Mouse (Mus musculus): ENCODE measurements around the gene Carns1. TPM values are rescaled to one million over a fixed set of nuclear protein-coding genes. Genes with fewer than 3 reads are reported as not detected.
A peak's percentile ranks its signal among the peaks of the same experiment; 100 is the strongest.

Gene Carns1
- polyA plus RNA-seq, 1 experiment from 2014 or later, result 4.1 TPM

- no peak for ATAC-seq
- 63% methylated on average over 2 of the region's 2 CpGs for WGBS
Measured at GRCm38 (mm10) chr19:4183689-4184088, 8.4 kb upstream of the Carns1 start.

GRCm38 (mm10) chr19:4181892-4182291, 6.6 kb upstream of the Carns1 start:
- H3K4me2 ChIP-seq (ENCODE audit: low read length), result no peak overlapping the region
- H3K4me3 ChIP-seq (replicated peaks; ENCODE audit: low read length), result no peak overlapping the region
- no peak overlapping the region for H3K9ac ChIP-seq (replicated peaks; ENCODE audit: low read depth, low read length)
- no peaks in the 10 kb centered on the region for H3K9me3 ChIP-seq (ENCODE audit: control insufficient read depth, low read length)
- no peaks in the 10 kb centered on the region for H3K27me3 ChIP-seq (replicated peaks; ENCODE audit: control insufficient read depth, insufficient read depth, low read length)
- peak; percentile 74 for ATAC-seq
- H3K4me1 ChIP-seq (replicated peaks; ENCODE audit: control insufficient read depth, insufficient read depth, low read length), result peaks cover 6% of the 10 kb centered on the region
- WGBS, result 49% methylated on average over 3 of the region's 3 CpGs
- no peak overlapping the region for H3K27ac ChIP-seq (ENCODE audit: low read length)
- no peaks in the 10 kb centered on the region for H3K36me3 ChIP-seq (ENCODE audit: control insufficient read depth, insufficient read depth)

More at GRCm38 (mm10) chr19:4183689-4184088, 8.4 kb upstream of the Carns1 start:
- Histone ChIP-seq H3K9ac (replicated peaks; ENCODE audit: low read depth, low read length) (no peak overlapping the region), H3K27me3 (replicated peaks; ENCODE audit: control insufficient read depth, insufficient read depth, low read length) (no peaks in the 10 kb centered on the region), H3K9me3 (ENCODE audit: control insufficient read depth, low read length) (no peaks in the 10 kb centered on the region), H3K4me1 (replicated peaks; ENCODE audit: control insufficient read depth, insufficient read depth, low read length) (peaks cover 6% of the 10 kb centered on the region), H3K4me2 (ENCODE audit: low read length) (no peak overlapping the region), H3K36me3 (ENCODE audit: control insufficient read depth, insufficient read depth) (no peaks in the 10 kb centered on the region), H3K4me3 (replicated peaks; ENCODE audit: low read length) (no peak overlapping the region), H3K27ac (ENCODE audit: low read length) (no peak overlapping the region)

- ATAC-seq, result no peak
- Histone ChIP-seq H3K4me1 (replicated peaks; ENCODE audit: control insufficient read depth, insufficient read depth, low read length) (peaks cover 10% of the 10 kb centered on the region), H3K27ac (ENCODE audit: low read length) (no peak overlapping the region), H3K27me3 (replicated peaks; ENCODE audit: control insufficient read depth, insufficient read depth, low read length) (no peaks in the 10 kb centered on the region), H3K36me3 (ENCODE audit: control insufficient read depth, insufficient read depth) (no peaks in the 10 kb centered on the region), H3K4me3 (replicated peaks; ENCODE audit: low read length) (no peak overlapping the region), H3K4me2 (ENCODE audit: low read length) (no peak overlapping the region), H3K9ac (replicated peaks; ENCODE audit: low read depth, low read length) (no peak overlapping the region), H3K9me3 (ENCODE audit: control insufficient read depth, low read length) (no peaks in the 10 kb centered on the region)
- WGBS, result 88% methylated on average over 7 of the region's 7 CpGs
Measured at GRCm38 (mm10) chr19:4180411-4180810, 5.1 kb upstream of the Carns1 start.

- H3K27me3 ChIP-seq (replicated peaks; ENCODE audit: control insufficient read depth, insufficient read depth, low read length), result no peaks in the 10 kb centered on the region
- H3K36me3 ChIP-seq (ENCODE audit: control insufficient read depth, insufficient read depth), result no peaks in the 10 kb centered on the region
- H3K4me3 ChIP-seq (replicated peaks; ENCODE audit: low read length), result no peak overlapping the region
- no peak overlapping the region for H3K27ac ChIP-seq (ENCODE audit: low read length)
- no peak for ATAC-seq
- WGBS, result 61% methylated on average over 11 of the region's 11 CpGs
- peaks cover 15% of the 10 kb centered on the region for H3K4me1 ChIP-seq (replicated peaks; ENCODE audit: control insufficient read depth, insufficient read depth, low read length)
- no peaks in the 10 kb centered on the region for H3K9me3 ChIP-seq (ENCODE audit: control insufficient read depth, low read length)
- H3K9ac ChIP-seq (replicated peaks; ENCODE audit: low read depth, low read length), result no peak overlapping the region
- no peak overlapping the region for H3K4me2 ChIP-seq (ENCODE audit: low read length)
Measured at GRCm38 (mm10) chr19:4172925-4173324, 2.4 kb downstream of the Carns1 start.

- no peak overlapping the region for H3K4me3 ChIP-seq (replicated peaks; ENCODE audit: low read length)
- H3K27me3 ChIP-seq (replicated peaks; ENCODE audit: control insufficient read depth, insufficient read depth, low read length), result no peaks in the 10 kb centered on the region
- 80% methylated on average over 13 of the region's 13 CpGs for WGBS
- ATAC-seq, result no peak
- no peaks in the 10 kb centered on the region for H3K9me3 ChIP-seq (ENCODE audit: control insufficient read depth, low read length)
- H3K36me3 ChIP-seq (ENCODE audit: control insufficient read depth, insufficient read depth), result no peaks in the 10 kb centered on the region
- 0 out of 2 replicates have a peak overlapping the region, but pooled peaks have one; percentile 12 for H3K9ac ChIP-seq (replicated peaks; ENCODE audit: low read depth, low read length)
- no peak overlapping the region for H3K27ac ChIP-seq (ENCODE audit: low read length)
- peaks cover 15% of the 10 kb centered on the region for H3K4me1 ChIP-seq (replicated peaks; ENCODE audit: control insufficient read depth, insufficient read depth, low read length)
- H3K4me2 ChIP-seq (ENCODE audit: low read length), result no peak overlapping the region
Measured at GRCm38 (mm10) chr19:4171393-4172290, 3.6 kb downstream of the Carns1 start.

GRCm38 (mm10) chr19:4170723-4171392, 4.4 kb downstream of the Carns1 start:
- Histone ChIP-seq H3K27ac (ENCODE audit: low read length) (no peak overlapping the region), H3K4me2 (ENCODE audit: low read length) (no peak overlapping the region), H3K27me3 (replicated peaks; ENCODE audit: control insufficient read depth, insufficient read depth, low read length) (no peaks in the 10 kb centered on the region), H3K9ac (replicated peaks; ENCODE audit: low read depth, low read length) (no peak overlapping the region), H3K36me3 (ENCODE audit: control insufficient read depth, insufficient read depth) (no peaks in the 10 kb centered on the region), H3K4me1 (replicated peaks; ENCODE audit: control insufficient read depth, insufficient read depth, low read length) (peaks cover 15% of the 10 kb centered on the region), H3K9me3 (ENCODE audit: control insufficient read depth, low read length) (no peaks in the 10 kb centered on the region), H3K4me3 (replicated peaks; ENCODE audit: low read length) (no peak overlapping the region)
- WGBS, result 93% methylated on average over 10 of the region's 10 CpGs
- no peak for ATAC-seq

- Histone ChIP-seq H3K27ac (ENCODE audit: low read length) (peak overlapping the region; percentile 69), H3K36me3 (ENCODE audit: control insufficient read depth, insufficient read depth) (no peaks in the 10 kb centered on the region), H3K4me3 (replicated peaks; ENCODE audit: low read length) (peak overlapping the region; percentile 44), H3K4me1 (replicated peaks; ENCODE audit: control insufficient read depth, insufficient read depth, low read length) (peaks cover 7% of the 10 kb centered on the region), H3K4me2 (ENCODE audit: low read length) (peak overlapping the region; percentile 61), H3K27me3 (replicated peaks; ENCODE audit: control insufficient read depth, insufficient read depth, low read length) (no peaks in the 10 kb centered on the region), H3K9me3 (ENCODE audit: control insufficient read depth, low read length) (no peaks in the 10 kb centered on the region), H3K9ac (replicated peaks; ENCODE audit: low read depth, low read length) (peak overlapping the region; percentile 60)
- ATAC-seq, result peak; percentile 25; the same call in 1 of the 2 replicates
- WGBS, result 5% methylated on average over 27 of the region's 27 CpGs
Measured at GRCm38 (mm10) chr19:4169810-4170209, 5.5 kb downstream of the Carns1 start.

- Histone ChIP-seq H3K27me3 (replicated peaks; ENCODE audit: control insufficient read depth, insufficient read depth, low read length) (no peaks in the 10 kb centered on the region), H3K9me3 (ENCODE audit: control insufficient read depth, low read length) (no peaks in the 10 kb centered on the region), H3K9ac (replicated peaks; ENCODE audit: low read depth, low read length) (peak overlapping the region; percentile 60), H3K27ac (ENCODE audit: low read length) (peak overlapping the region; percentile 83), H3K4me2 (ENCODE audit: low read length) (peak overlapping the region; percentile 61), H3K4me3 (replicated peaks; ENCODE audit: low read length) (peak overlapping the region; percentile 44), H3K4me1 (replicated peaks; ENCODE audit: control insufficient read depth, insufficient read depth, low read length) (peaks cover 7% of the 10 kb centered on the region), H3K36me3 (ENCODE audit: control insufficient read depth, insufficient read depth) (no peaks in the 10 kb centered on the region)
- peak; percentile 96 for ATAC-seq
- WGBS, result under 1% methylated on average over 43 of the region's 43 CpGs
Measured at GRCm38 (mm10) chr19:4169378-4169784, 5.9 kb downstream of the Carns1 start.

- Histone ChIP-seq H3K36me3 (ENCODE audit: control insufficient read depth, insufficient read depth) (no peaks in the 10 kb centered on the region), H3K4me2 (ENCODE audit: low read length) (no peak overlapping the region), H3K27me3 (replicated peaks; ENCODE audit: control insufficient read depth, insufficient read depth, low read length) (no peaks in the 10 kb centered on the region), H3K9ac (replicated peaks; ENCODE audit: low read depth, low read length) (no peak overlapping the region), H3K9me3 (ENCODE audit: control insufficient read depth, low read length) (no peaks in the 10 kb centered on the region), H3K4me3 (replicated peaks; ENCODE audit: low read length) (no peak overlapping the region), H3K27ac (ENCODE audit: low read length) (no peak overlapping the region), H3K4me1 (replicated peaks; ENCODE audit: control insufficient read depth, insufficient read depth, low read length) (peaks cover 21% of the 10 kb centered on the region)
- 75% methylated on average over 9 of the region's 9 CpGs for WGBS
- ATAC-seq, result no peak
Measured at GRCm38 (mm10) chr19:4166678-4167476, 8.4 kb downstream of the Carns1 start.
